Mouse (Mus musculus) 3T3-L1 (cell line): ENCODE results near the gene Fance.
"Not testable (repeated sequence)": the region's sequence is repeated elsewhere in the genome, so short reads cannot be mapped to it uniquely, and the experiment has no call there.

Experiments used
- DNase-seq: peaks from one replicate; pipeline ENCODE4 v3.0.0-alpha.2; 2015; ENCODE audit warnings: low read depth, low spot score

Fance gene

GRCm38 (mm10) chr17:28349264-28349880, 36.1 kb downstream of the Fance start:
- peak; percentile 50 for DNase-seq

- DNase-seq = peak; percentile 43
Observed at GRCm38 (mm10) chr17:28349901-28350465, 36.7 kb downstream of the Fance start.

GRCm38 (mm10) chr17:28350466-28351352, 37.4 kb downstream of the Fance start, which contains the start of gene Tead3:
Tead3 (minus strand) TSS chr17:28350817.
- peak; percentile 75 for DNase-seq

GRCm38 (mm10) chr17:28351353-28351890, 38.1 kb downstream of the Fance start:
- DNase-seq = no peak

- no peak for DNase-seq
Observed at GRCm38 (mm10) chr17:28352018-28352417, 38.7 kb downstream of the Fance start.

- no peak for DNase-seq
Observed at GRCm38 (mm10) chr17:28355871-28356270, 42.6 kb downstream of the Fance start.

GRCm38 (mm10) chr17:28358576-28359261, 45.4 kb downstream of the Fance start:
- DNase-seq = not testable (repeated sequence)

GRCm38 (mm10) chr17:28360531-28361277, 47.4 kb downstream of the Fance start:
- no peak for DNase-seq

- DNase-seq = no peak
Observed at GRCm38 (mm10) chr17:28361921-28362652, 48.8 kb downstream of the Fance start.

- no peak for DNase-seq
Observed at GRCm38 (mm10) chr17:28362653-28363292, 49.5 kb downstream of the Fance start.

GRCm38 (mm10) chr17:28363507-28363906, 50.2 kb downstream of the Fance start:
- no peak for DNase-seq

GRCm38 (mm10) chr17:28365122-28365521, 51.8 kb downstream of the Fance start, which contains the start of gene Tulp1:
Tulp1 (minus strand) TSS chr17:28365222.
- no peak for DNase-seq

GRCm38 (mm10) chr17:28368449-28368848, 55.1 kb downstream of the Fance start:
- DNase-seq = peak; percentile 75

- no peak for DNase-seq
Observed at GRCm38 (mm10) chr17:28369056-28369455, 55.7 kb downstream of the Fance start.

- peak; percentile 79 for DNase-seq
Observed at GRCm38 (mm10) chr17:28371286-28371685, 58.0 kb downstream of the Fance start.

- no peak for DNase-seq
Observed at GRCm38 (mm10) chr17:28371941-28372340, 58.6 kb downstream of the Fance start.

GRCm38 (mm10) chr17:28373821-28374220, 60.5 kb downstream of the Fance start:
- peak; percentile 72 for DNase-seq

- DNase-seq = no peak
Observed at GRCm38 (mm10) chr17:28374494-28374893, 61.2 kb downstream of the Fance start.

GRCm38 (mm10) chr17:28375592-28376061, 62.3 kb downstream of the Fance start:
- no peak for DNase-seq
